Mouse (Mus musculus) splenic B cell, adult 2 months (primary cell): ENCODE data around the gene Hist1h2ag.
A peak's percentile ranks its signal among the peaks of the same experiment; 100 is the strongest.
"Not testable (repeated sequence)": the region's sequence is repeated elsewhere in the genome, so short reads cannot be mapped to it uniquely, and the experiment has no call there.

Source experiments
- DNase-seq: peaks from one replicate; pipeline ENCODE4 v3.0.0-alpha.2; 2011; ENCODE audit warnings: low read depth, low spot score
- H3K27me3 ChIP-seq: 2 replicates; pipeline ENCODE4 v1.6.1; 2012; ENCODE audit warnings: mild to moderate bottlenecking, low read length, moderate library complexity, mixed read lengths; ENCODE audit not compliant: control insufficient read depth, poor library complexity, insufficient read depth, severe bottlenecking
- H3K36me3 ChIP-seq: 2 replicates; pipeline ENCODE4 v1.6.1; 2012; ENCODE audit warnings: mild to moderate bottlenecking, low read length, moderate library complexity, mixed read lengths; ENCODE audit not compliant: control insufficient read depth, poor library complexity, insufficient read depth, severe bottlenecking

The Hist1h2ag gene

GRCm38 (mm10) chr13:22041651-22042567 lies 835 bp downstream of the Hist1h2ag start:
- DNase-seq = peak; percentile 36
- Histone ChIP-seq H3K36me3 (no peaks in the 10 kb centered on the region), H3K27me3 (no peaks in the 10 kb centered on the region)

GRCm38 (mm10) chr13:22041142-22041536 lies 1.6 kb downstream of the Hist1h2ag start, which contains the start of gene Hist1h4i:
TSS of gene Hist1h4i (minus strand) at chr13:22041362.
- H3K36me3 ChIP-seq = not testable (repeated sequence)
- DNase-seq = peak; percentile 98

GRCm38 (mm10) chr13:22040464-22041141 lies 2.1 kb downstream of the Hist1h2ag start:
- Histone ChIP-seq H3K27me3 (no peaks in the 10 kb centered on the region), H3K36me3 (no peaks in the 10 kb centered on the region)
- DNase-seq = peak; percentile 59

More at GRCm38 (mm10) chr13:22041142-22041536, 1.6 kb downstream of the Hist1h2ag start, which contains the start of gene Hist1h4i:
- not testable (repeated sequence) for H3K27me3 ChIP-seq

GRCm38 (mm10) chr13:22039951-22040463 lies 2.7 kb downstream of the Hist1h2ag start:
- Histone ChIP-seq H3K27me3 (no peaks in the 10 kb centered on the region), H3K36me3 (no peaks in the 10 kb centered on the region)
- DNase-seq = no peak

- no peak for DNase-seq
- no peaks in the 10 kb centered on the region for H3K27me3 ChIP-seq
- H3K36me3 ChIP-seq = no peaks in the 10 kb centered on the region
These were observed 3.4 kb downstream of the Hist1h2ag start for GRCm38 (mm10) chr13:22039364-22039763.

GRCm38 (mm10) chr13:22037415-22037814 lies 5.3 kb downstream of the Hist1h2ag start:
- H3K36me3 ChIP-seq = no peaks in the 10 kb centered on the region
- H3K27me3 ChIP-seq = no peaks in the 10 kb centered on the region
- no peak for DNase-seq

- DNase-seq = no peak
- Histone ChIP-seq H3K36me3 (no peaks in the 10 kb centered on the region), H3K27me3 (no peaks in the 10 kb centered on the region)
These were observed 5.8 kb downstream of the Hist1h2ag start for GRCm38 (mm10) chr13:22036986-22037385.

- H3K36me3 ChIP-seq = no peaks in the 10 kb centered on the region
- no peak for DNase-seq
These were observed 6.4 kb downstream of the Hist1h2ag start for GRCm38 (mm10) chr13:22036149-22036956.

GRCm38 (mm10) chr13:22035267-22036148 lies 7.2 kb downstream of the Hist1h2ag start, which contains the start of the genes Hist1h2ah and Hist1h2bk:
TSS of gene Hist1h2ah (minus strand) at chr13:22035568.
TSS of gene Hist1h2bk (plus strand) at chr13:22035870.
- DNase-seq = peak; percentile 95
- not testable (repeated sequence) for H3K27me3 ChIP-seq, H3K36me3 ChIP-seq

More at GRCm38 (mm10) chr13:22036149-22036956, 6.4 kb downstream of the Hist1h2ag start:
- H3K27me3 ChIP-seq = no peaks in the 10 kb centered on the region

- no peaks in the 10 kb centered on the region for H3K36me3 ChIP-seq
- no peak for DNase-seq
- H3K27me3 ChIP-seq = no peaks in the 10 kb centered on the region
These were observed 8.1 kb downstream of the Hist1h2ag start for GRCm38 (mm10) chr13:22034443-22035266.

- H3K27me3 ChIP-seq = no peaks in the 10 kb centered on the region
- H3K36me3 ChIP-seq = no peaks in the 10 kb centered on the region
- DNase-seq = no peak
These were observed 8.9 kb downstream of the Hist1h2ag start for GRCm38 (mm10) chr13:22033741-22034442.

- DNase-seq = peak; percentile 76
- no peaks in the 10 kb centered on the region for H3K27me3 ChIP-seq
- H3K36me3 ChIP-seq = no peaks in the 10 kb centered on the region
These were observed 12.3 kb downstream of the Hist1h2ag start for GRCm38 (mm10) chr13:22030493-22030892.
